Mouse (Mus musculus) central nervous system, embryonic 14 days (tissue): ENCODE measurements around the gene Tgfb1. TPM values are rescaled to one million over a fixed set of nuclear protein-coding genes. Genes with fewer than 3 reads are reported as not detected.

Experiments
- polyA plus RNA-seq: library from polyadenylated mRNA; depleted of rRNA; stranded (reverse); fragments of >200 nt; gene quantifications from 2 replicates; pipeline ENCODE4 v1.2.3, GENCODE M21; 2012; rRNA removed

Gene Tgfb1
- 3.8 and 6.7 TPM in 2 replicates for polyA plus RNA-seq

DNA sequence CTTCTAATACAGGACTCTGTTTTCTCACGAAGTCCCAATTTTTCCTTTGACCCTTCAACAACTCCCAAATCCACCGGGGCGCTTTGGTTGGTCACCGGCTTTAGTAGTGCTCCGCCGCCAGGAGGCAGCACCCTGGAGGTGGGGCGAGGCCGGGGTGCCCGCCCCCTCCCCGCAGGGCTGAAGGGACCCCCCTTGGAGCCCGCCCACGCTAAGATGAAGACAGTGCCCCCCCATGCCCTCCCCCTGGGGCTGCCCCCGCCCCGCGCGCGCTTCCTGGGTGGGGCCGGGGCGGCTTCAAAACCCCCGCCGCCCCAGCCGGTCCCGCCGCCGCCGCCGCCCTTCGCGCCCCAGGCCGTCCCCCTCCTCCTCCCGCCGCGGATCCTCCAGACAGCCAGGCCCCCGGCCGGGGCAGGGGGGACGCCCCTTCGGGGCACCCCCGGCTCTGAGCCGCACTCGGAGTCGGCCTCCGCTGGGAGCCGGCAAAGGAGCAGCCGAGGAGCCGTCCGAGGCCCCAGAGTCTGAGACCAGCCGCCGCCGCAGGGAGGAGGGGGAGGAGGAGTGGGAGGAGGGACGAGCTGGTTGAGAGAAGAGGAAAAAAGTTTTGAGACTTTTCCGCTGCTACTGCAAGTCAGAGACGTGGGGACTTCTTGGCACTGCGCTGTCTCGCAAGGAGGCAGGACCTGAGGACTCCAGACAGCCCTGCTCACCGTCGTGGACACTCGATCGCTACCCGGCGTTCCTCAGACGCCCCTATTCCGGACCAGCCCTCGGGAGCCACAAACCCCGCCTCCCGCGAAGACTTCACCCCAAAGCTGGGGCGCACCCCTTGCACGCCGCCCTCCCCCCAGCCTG, at the start of gene Tgfb1:
TSS of gene Tgfb1 (plus strand) at position 323 of the 852 bp plus-strand sequence.

DNA sequence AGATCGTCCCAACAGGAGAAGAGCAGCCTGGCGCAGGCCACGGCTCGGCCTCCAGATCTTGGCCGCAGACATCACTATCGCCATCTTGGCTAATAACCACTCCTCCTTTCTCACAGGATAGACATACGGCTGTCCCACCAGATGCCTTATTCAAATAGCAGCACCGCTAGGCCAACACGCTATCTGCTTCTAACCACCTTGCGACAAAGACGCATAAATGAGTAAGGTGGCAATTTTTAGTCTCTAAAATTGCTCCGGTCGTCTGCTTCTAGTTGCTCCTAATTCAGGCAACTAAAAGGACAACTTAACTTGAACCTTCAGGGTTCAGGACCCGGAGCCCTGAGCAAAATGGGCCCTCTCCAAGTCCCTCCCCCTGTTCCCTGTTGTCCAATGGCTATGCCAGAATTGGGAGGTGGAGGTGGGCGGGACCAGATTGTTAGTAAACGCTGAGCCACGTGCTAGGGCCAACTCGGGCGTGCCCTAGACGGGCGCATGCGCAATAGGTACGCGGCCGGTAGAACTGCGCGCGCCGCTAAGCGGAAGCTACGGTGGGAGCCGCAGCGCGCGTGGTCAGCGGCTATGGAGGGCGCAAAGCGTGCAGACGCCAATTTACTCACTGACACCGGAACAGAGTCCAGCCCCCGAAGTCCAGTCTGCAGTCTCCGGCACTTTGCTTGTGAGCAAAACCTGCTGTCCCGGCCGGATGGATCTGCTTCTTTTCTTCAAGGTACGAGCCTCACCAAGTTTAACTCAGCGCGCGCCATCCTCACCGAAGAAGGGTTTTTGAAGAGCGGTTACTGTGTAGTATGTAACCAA, 27.9 kb upstream of the Tgfb1 start, which contains the start of the genes Bckdha and Exosc5:
TSS of gene Bckdha (minus strand) at position 325 of the 816 bp plus-strand sequence.
TSS of gene Exosc5 (plus strand) at position 508 of the 816 bp plus-strand sequence.

DNA sequence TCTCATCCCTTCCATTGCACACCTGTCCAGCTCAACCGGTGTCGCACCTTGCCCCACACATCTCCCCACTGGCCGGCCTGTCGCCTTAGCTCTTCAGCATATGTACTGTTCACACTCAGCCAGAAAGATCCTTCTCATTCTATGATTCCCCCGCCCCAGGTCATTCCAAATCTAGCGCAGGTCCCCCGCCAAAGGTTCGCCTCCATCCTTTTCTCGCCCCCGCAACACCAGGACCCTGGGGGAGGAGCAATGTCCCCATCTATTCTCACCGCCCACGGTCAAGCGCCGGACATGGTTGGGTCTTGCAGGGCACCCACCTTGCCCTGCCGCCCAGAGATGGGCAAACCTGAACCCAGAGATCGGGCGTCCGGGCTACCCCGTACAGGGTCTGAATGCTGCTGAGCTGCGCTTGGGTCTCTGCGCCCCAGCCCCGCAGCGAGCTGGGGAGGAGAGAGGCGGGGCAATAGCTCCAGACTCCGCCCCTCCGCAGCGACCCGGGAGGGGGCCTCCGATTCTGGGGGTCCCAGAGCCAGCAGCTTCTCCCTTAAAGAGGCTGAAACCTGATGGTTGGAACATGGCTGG, 12.0 kb upstream of the Tgfb1 start, which contains the start of gene Tmem91:
TSS of gene Tmem91 (minus strand) at position 448 of the 582 bp plus-strand sequence.

DNA sequence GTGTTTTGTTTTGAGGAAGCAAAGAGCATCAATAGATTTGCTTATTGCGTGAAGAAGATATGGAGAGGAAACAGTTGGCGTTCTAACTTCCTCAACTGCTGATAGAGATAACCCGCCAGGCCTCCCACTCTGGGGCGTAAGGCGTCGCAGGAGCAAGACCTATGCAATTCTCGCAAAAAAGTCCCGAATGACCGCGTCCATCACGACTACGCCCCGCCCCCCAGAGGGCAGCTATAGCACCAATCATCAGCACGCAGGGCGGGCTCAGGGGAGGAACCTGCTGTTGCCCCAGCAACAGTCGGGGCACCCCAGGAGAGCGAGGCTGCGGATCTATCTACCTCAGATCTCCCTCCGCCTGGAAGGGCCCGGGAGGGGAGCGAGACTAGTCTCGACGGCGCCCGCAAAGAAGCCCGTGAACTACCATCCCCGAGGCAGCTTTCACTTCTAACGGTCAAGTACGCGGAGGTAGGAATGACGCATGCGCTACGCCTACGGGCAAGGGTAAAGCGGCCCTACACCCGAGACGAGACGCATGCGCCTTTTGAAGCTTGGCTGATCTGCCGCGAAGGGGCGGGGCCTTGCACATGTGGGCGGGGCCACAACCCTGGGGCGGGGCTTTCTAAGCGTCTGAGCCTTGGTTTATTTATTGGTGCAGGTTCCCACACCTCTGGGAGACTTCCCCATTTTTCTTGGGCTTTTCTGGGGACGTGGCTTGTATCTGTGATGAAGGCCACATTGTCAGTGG, 6.1 kb upstream of the Tgfb1 start, which contains the start of gene B9d2:
TSS of gene B9d2 (plus strand) at position 267 of the 745 bp plus-strand sequence.

DNA sequence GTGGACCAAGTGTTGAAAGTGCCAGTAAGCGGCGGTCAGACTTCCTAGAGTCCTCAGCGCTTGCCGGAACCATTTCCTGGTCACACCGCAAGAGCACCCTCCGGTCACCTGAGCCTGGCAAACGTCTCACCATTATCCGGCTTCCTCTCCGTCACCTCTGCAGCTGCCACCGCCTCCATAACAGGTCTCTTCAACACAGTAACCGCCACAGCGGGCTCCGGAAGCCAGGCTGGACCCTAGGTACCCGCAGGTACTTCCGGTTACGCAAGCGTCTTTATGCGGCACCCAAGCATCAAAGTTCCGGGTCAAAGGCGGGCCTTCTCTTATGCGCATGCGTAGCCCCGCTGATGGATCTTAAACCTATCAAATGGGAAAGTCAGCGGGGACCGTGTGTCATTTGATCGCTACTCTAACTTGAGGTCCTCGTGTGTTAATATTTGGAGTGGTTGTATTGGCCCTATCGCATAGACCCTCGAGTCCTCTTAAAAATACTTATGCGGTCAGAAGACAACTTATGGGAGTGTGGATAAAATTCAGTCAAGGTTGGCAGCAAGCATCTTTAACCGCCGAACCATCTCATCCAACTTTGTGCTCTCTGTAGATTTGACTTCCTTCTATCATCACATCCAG, 32.1 kb downstream of the Tgfb1 start, which contains the start of gene Ccdc97:
TSS of gene Ccdc97 (minus strand) at position 301 of the 630 bp plus-strand sequence.

Other genes with a start within 250 kb of the Tgfb1 start
- gene Ceacam1, start 209.4 kb upstream of the Tgfb1 start, polyA plus RNA-seq = 1.1 and 1.3 TPM in 2 replicates
- gene Ceacam2, start 147.1 kb upstream of the Tgfb1 start, polyA plus RNA-seq = not detected in 2 replicates
- not detected in 2 replicates for gene Erich4, start 71.1 kb upstream of the Tgfb1 start, polyA plus RNA-seq
- 38.0 and 43.1 TPM in 2 replicates for gene Dmac2, start 67.6 kb upstream of the Tgfb1 start, polyA plus RNA-seq
- gene B3gnt8, start 60.3 kb upstream of the Tgfb1 start, polyA plus RNA-seq = 0.64 and 2.1 TPM in 2 replicates
- gene Bckdha, start 28.0 kb upstream of the Tgfb1 start, polyA plus RNA-seq = 62.5 and 66.5 TPM in 2 replicates
- gene Exosc5, start 27.8 kb upstream of the Tgfb1 start, polyA plus RNA-seq = 42.7 and 44.3 TPM in 2 replicates
- gene Tmem91, start 11.8 kb upstream of the Tgfb1 start, polyA plus RNA-seq = 10.7 and 13.1 TPM in 2 replicates
- 44.6 and 53.1 TPM in 2 replicates for gene B9d2, start 6.2 kb upstream of the Tgfb1 start, polyA plus RNA-seq
- gene Ccdc97, start 32.1 kb downstream of the Tgfb1 start, polyA plus RNA-seq = 71.9 and 73.7 TPM in 2 replicates
- gene Hnrnpul1, start 67.8 kb downstream of the Tgfb1 start, polyA plus RNA-seq = 57.1 and 61.2 TPM in 2 replicates
- gene Axl, start 101.7 kb downstream of the Tgfb1 start, polyA plus RNA-seq = 16.8 and 25.5 TPM in 2 replicates
- gene Cyp2s1, start 129.9 kb downstream of the Tgfb1 start, polyA plus RNA-seq = 1.4 and 2.3 TPM in 2 replicates
- not detected in 2 replicates for gene Cyp2b10, start 210.6 kb downstream of the Tgfb1 start, polyA plus RNA-seq